Mouse (Mus musculus) bone marrow, adult 2 months (tissue): ENCODE data around the gene Gm10715.
"Not testable (repeated sequence)": the region's sequence is repeated elsewhere in the genome, so short reads cannot be mapped to it uniquely, and the experiment has no call there.

ENCODE experiments used
- CTCF ChIP-seq: fragments of 200-500 bp; IDR thresholded peaks from 2 replicates; pipeline ENCODE4 v1.5.1; 2011; ENCODE audit warnings: low read length, control low read depth; ENCODE audit not compliant: control insufficient read depth, insufficient read depth
- POLR2A ChIP-seq: fragments of 200-500 bp; IDR thresholded peaks from 2 replicates; pipeline ENCODE4 v1.6.1; 2011; ENCODE audit warnings: low read depth, mild to moderate bottlenecking, control low read depth, low read length, borderline replicate concordance; ENCODE audit not compliant: control insufficient read depth

- TF ChIP-seq CTCF, POLR2A: not testable (repeated sequence)
These were observed 27.3 kb upstream of the Gm10715 start for GRCm38 (mm10) chr9:3009331-3009730.
